Mouse (Mus musculus): ENCODE measurements around the gene Stab2.

The Stab2 gene

GRCm38 (mm10) chr10:86989838-86990237 is 18.0 kb downstream of the Stab2 start:
- DNase-seq (ENCODE audit: low read depth, low spot score) = no peak

GRCm38 (mm10) chr10:86976001-86976726 is 31.7 kb downstream of the Stab2 start:
- peak; percentile 8 for DNase-seq (ENCODE audit: low read depth, low spot score)

GRCm38 (mm10) chr10:86973276-86973675 is 34.5 kb downstream of the Stab2 start:
- DNase-seq (ENCODE audit: low read depth, low spot score) = no peak

- no peak for DNase-seq (ENCODE audit: low read depth, low spot score)
Measured at GRCm38 (mm10) chr10:86972503-86972826, 35.4 kb downstream of the Stab2 start.

- peak; percentile 75 for DNase-seq (ENCODE audit: low read depth, low spot score)
Measured at GRCm38 (mm10) chr10:86971680-86972502, 35.9 kb downstream of the Stab2 start.

- no peak for DNase-seq (ENCODE audit: low read depth, low spot score)
Measured at GRCm38 (mm10) chr10:86969346-86969745, 38.5 kb downstream of the Stab2 start.

GRCm38 (mm10) chr10:86961542-86962466 is 46.0 kb downstream of the Stab2 start:
- no peak for DNase-seq (ENCODE audit: low read depth, low spot score)

- DNase-seq (ENCODE audit: low read depth, low spot score) = no peak
Measured at GRCm38 (mm10) chr10:86955299-86955698, 52.5 kb downstream of the Stab2 start.

- DNase-seq (ENCODE audit: low read depth, low spot score) = no peak
Measured at GRCm38 (mm10) chr10:86952696-86953095, 55.1 kb downstream of the Stab2 start.

GRCm38 (mm10) chr10:86950806-86951205 is 57.0 kb downstream of the Stab2 start:
- no peak for DNase-seq (ENCODE audit: low read depth, low spot score)

GRCm38 (mm10) chr10:86949886-86950285 is 57.9 kb downstream of the Stab2 start:
- no peak for DNase-seq (ENCODE audit: low read depth, low spot score)

GRCm38 (mm10) chr10:86947541-86947940 is 60.3 kb downstream of the Stab2 start:
- no peak for DNase-seq (ENCODE audit: low read depth, low spot score)

GRCm38 (mm10) chr10:86940591-86940990 is 67.2 kb downstream of the Stab2 start:
- DNase-seq (ENCODE audit: low read depth, low spot score) = no peak

- no peak for DNase-seq (ENCODE audit: low read depth, low spot score)
Measured at GRCm38 (mm10) chr10:86934376-86934775, 73.4 kb downstream of the Stab2 start.

GRCm38 (mm10) chr10:86933906-86934305 is 73.9 kb downstream of the Stab2 start:
- no peak for DNase-seq (ENCODE audit: low read depth, low spot score)

GRCm38 (mm10) chr10:86933180-86933695 is 74.6 kb downstream of the Stab2 start:
- no peak for DNase-seq (ENCODE audit: low read depth, low spot score)

- DNase-seq (ENCODE audit: low read depth, low spot score) = no peak
Measured at GRCm38 (mm10) chr10:86923602-86924001, 84.2 kb downstream of the Stab2 start.

- no peak for DNase-seq (ENCODE audit: low read depth, low spot score)
Measured at GRCm38 (mm10) chr10:86915595-86915994, 92.2 kb downstream of the Stab2 start.

GRCm38 (mm10) chr10:86908562-86908961 is 99.3 kb downstream of the Stab2 start:
- DNase-seq (ENCODE audit: low read depth, low spot score) = no peak

- no peak for DNase-seq (ENCODE audit: low read depth, low spot score)
Measured at GRCm38 (mm10) chr10:86907043-86907442, 100.8 kb downstream of the Stab2 start.

GRCm38 (mm10) chr10:86895531-86895930 is 112.3 kb downstream of the Stab2 start:
- no peak for DNase-seq (ENCODE audit: low read depth, low spot score)

- no peak for DNase-seq (ENCODE audit: low read depth, low spot score)
Measured at GRCm38 (mm10) chr10:86891066-86891465, 116.8 kb downstream of the Stab2 start.

Data from forelimb bud, embryonic 11.5 days (tissue).